18 mouse cellular contexts compared by ENCODE assay signal in the genomic region with DNA sequence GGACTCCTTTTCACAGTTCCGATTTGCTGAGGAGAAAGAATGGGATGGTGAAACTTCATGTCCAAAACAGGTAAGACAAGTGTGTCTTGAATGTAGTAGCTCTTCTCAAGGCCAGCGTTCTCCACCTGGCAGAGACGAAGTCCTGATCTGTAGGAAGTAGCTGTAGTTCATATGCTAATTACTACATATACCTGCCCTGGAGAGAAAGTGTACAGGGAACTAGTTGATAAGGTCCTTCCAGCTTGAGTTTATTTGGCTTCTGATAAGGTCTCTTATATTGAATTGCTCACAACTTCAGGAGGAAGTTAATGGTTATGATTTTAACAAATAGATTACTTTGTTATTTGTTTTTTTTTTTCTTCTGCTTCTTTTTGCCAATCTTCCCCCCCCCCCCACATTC.
"Had no signal": no experiment of that assay in that cellular context is flagged by ENCODE, and none has a peak within 500 bp of the region (broad histone marks: within the 10 kb centered on the region; RNA-seq: fewer than 3 reads in every experiment).

No protein-coding gene starts in this region.

- H3K9ac ChIP-seq: kidney, embryonic 15.5 days; liver, embryonic 13.5 days; midbrain, embryonic 12.5 days; neural tube, embryonic 13.5 days had no signal

- DNase-seq: kidney, adult 8-10 months; kidney, postnatal 10 days; kidney, postnatal 36 days; layer of hippocampus, postnatal 36 days; liver, embryonic 13.5 days; lung, adult 2 months; retina, postnatal 1 day; right cerebral cortex, postnatal 25 days; spleen, adult 18-20 months; thymus, adult 18-20 months; thymus, postnatal 36 days had no signal

- H3K9me3 ChIP-seq: kidney, embryonic 15.5 days; liver, embryonic 13.5 days; midbrain, embryonic 12.5 days; neural tube, embryonic 13.5 days had no signal

- H3K27ac ChIP-seq: kidney, embryonic 15.5 days; left cerebral cortex, adult 2 months; liver, embryonic 13.5 days; macrophage; midbrain, embryonic 12.5 days; neural tube, embryonic 13.5 days had no signal

- H3K4me1 ChIP-seq: kidney, embryonic 15.5 days; liver, embryonic 13.5 days; midbrain, embryonic 12.5 days; neural tube, embryonic 13.5 days had no signal

- H3K36me3 ChIP-seq: kidney, embryonic 15.5 days; liver, embryonic 13.5 days; midbrain, embryonic 12.5 days; neural tube, embryonic 13.5 days had no signal

- H3K4me2 ChIP-seq: kidney, embryonic 15.5 days; liver, embryonic 13.5 days; midbrain, embryonic 12.5 days; neural tube, embryonic 13.5 days had no signal

- H3K4me3 ChIP-seq: kidney, embryonic 15.5 days; left cerebral cortex, adult 2 months; liver, embryonic 13.5 days; midbrain, embryonic 12.5 days; myocyte; neural tube, embryonic 13.5 days had no signal

- ATAC-seq: midbrain, embryonic 16.5 days had no signal

- H3K27me3 ChIP-seq: kidney, embryonic 15.5 days; liver, embryonic 13.5 days; midbrain, embryonic 12.5 days; neural tube, embryonic 13.5 days had no signal
